Mouse (Mus musculus) midbrain, postnatal 0 days (tissue): ENCODE data around the gene Tmem239. TPM values are rescaled to one million over a fixed set of nuclear protein-coding genes. Genes with fewer than 3 reads are reported as not detected.

ENCODE experiments used
- ATAC-seq: fragments of 200-750 bp; cut with Nextera tagmentation; 2 replicates; pipeline ENCODE4 v1.8.0; 2017; ENCODE audit warnings: moderate number of reproducible peaks, mild to moderate bottlenecking, moderate TSS enrichment, moderate library complexity; ENCODE audit not compliant: low FRiP score
- DNase-seq: peaks from one replicate; pipeline ENCODE4 v3.0.0-alpha.2; 2015; ENCODE audit warnings: low spot score
- H3K27ac ChIP-seq: fragments of 300-500 bp; sonication (generic); 2 replicates; pipeline ENCODE4 v1.5.1; 2014; ENCODE audit warnings: low read depth, mild to moderate bottlenecking, low read length, mixed read lengths
- H3K27me3 ChIP-seq: fragments of 300-500 bp; sonication (generic); 2 replicates; pipeline ENCODE4 v1.6.1; 2014; ENCODE audit warnings: low read length, control low read depth, mixed read lengths; ENCODE audit not compliant: insufficient read depth
- H3K36me3 ChIP-seq: fragments of 300-500 bp; sonication (generic); 2 replicates; pipeline ENCODE4 v1.6.1; 2014; ENCODE audit warnings: low read length, control low read depth, mixed read lengths; ENCODE audit not compliant: insufficient read depth
- H3K4me1 ChIP-seq: fragments of 300-500 bp; sonication (generic); 2 replicates; pipeline ENCODE4 v1.6.1; 2014; ENCODE audit warnings: mild to moderate bottlenecking, control low read depth, antibody characterized with exemption, low read length, mixed read lengths; ENCODE audit not compliant: insufficient read depth
- H3K4me2 ChIP-seq: fragments of 300-500 bp; sonication (generic); 2 replicates; pipeline ENCODE4 v1.6.1; 2014; ENCODE audit warnings: low read depth, mild to moderate bottlenecking, low read length, mixed read lengths; ENCODE audit not compliant: poor library complexity, severe bottlenecking
- H3K4me3 ChIP-seq: fragments of 300-500 bp; sonication (generic); 2 replicates; pipeline ENCODE4 v1.5.1; 2014; ENCODE audit warnings: low read depth, mild to moderate bottlenecking, low read length, moderate library complexity
- H3K9ac ChIP-seq: fragments of 300-500 bp; sonication (generic); replicated peaks from 2 replicates; pipeline ENCODE4 v1.6.1; 2014; ENCODE audit warnings: mild to moderate bottlenecking, low read length, moderate library complexity, mixed read lengths; ENCODE audit not compliant: poor library complexity, severe bottlenecking
- H3K9me3 ChIP-seq: fragments of 300-500 bp; sonication (generic); 2 replicates; pipeline ENCODE4 v1.6.1; 2016; ENCODE audit warnings: low read length, control low read depth
- CTCF ChIP-seq: IDR thresholded peaks from 2 replicates; pipeline ENCODE4 v1.5.1; 2016; ENCODE audit warnings: antibody characterized with exemption, mild to moderate bottlenecking
- WGBS: fragments of 180-500 bp; shearing (Covaris S2); extraction: QIAGEN DNeasy Blood & Tissue Kit; methylation state at CpG from one replicate; pipeline ENCODE4 v1.1.7; 2014; 5-methylcytosine and 5-hydroxymethylcytosine counted together
- polyA plus RNA-seq: library from polyadenylated mRNA; unstranded; fragments of >200 nt; fragmentation: Nextera tagmentation; extraction: Ambion mirVana; gene quantifications from 2 replicates; pipeline ENCODE4 v1.2.1, GENCODE M21; 2015
- total RNA-seq: library from RNA; depleted of rRNA; stranded (reverse); fragments of >200 nt; gene quantifications from 2 replicates; pipeline ENCODE4 v1.2.3, GENCODE M21; 2014

The Tmem239 gene
- total and polyA plus RNA-seq, 2 experiments from 2014 or later: not detected

DNA sequence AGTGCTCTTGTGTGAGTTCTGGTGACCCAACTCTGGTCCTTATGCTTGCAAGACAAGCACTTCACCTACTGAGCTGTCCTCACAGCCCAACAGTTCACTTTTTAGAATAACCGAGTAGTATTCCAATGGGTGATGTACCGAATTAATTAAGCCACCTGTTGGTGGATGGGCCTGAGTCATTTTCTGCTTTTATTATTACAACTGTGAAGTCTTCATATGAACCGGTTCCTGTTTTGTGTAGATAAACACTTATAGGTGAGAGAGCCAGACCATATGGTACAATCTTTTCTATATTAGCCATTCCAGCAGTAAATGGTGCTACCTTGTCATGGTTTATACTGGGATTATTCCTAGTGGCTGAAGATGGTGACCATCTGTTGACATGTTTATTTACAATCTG is 6.5 kb downstream of the Tmem239 start:
- no peak overlapping the region for H3K4me2 ChIP-seq
- H3K4me1 ChIP-seq: no peaks in the 10 kb centered on the region
- DNase-seq: no peak
- TF ChIP-seq CTCF: no peak
- no peak for ATAC-seq
- no peak overlapping the region for H3K27ac ChIP-seq
- H3K9me3 ChIP-seq: no peaks in the 10 kb centered on the region
- no peaks in the 10 kb centered on the region for H3K27me3 ChIP-seq
- WGBS: 83% methylated on average over 3 of the region's 3 CpGs
- no peak overlapping the region for H3K9ac ChIP-seq
- H3K36me3 ChIP-seq: no peaks in the 10 kb centered on the region
- no peak overlapping the region for H3K4me3 ChIP-seq

- Histone ChIP-seq H3K36me3 (0 out of 2 replicates have a peak, but pooled peaks cover 8% of the 10 kb centered on the region), H3K4me2 (no peak overlapping the region), H3K4me1 (no peaks in the 10 kb centered on the region), H3K27me3 (no peaks in the 10 kb centered on the region), H3K4me3 (no peak overlapping the region), H3K9ac (no peak overlapping the region), H3K27ac (no peak overlapping the region), H3K9me3 (no peaks in the 10 kb centered on the region)
- ATAC-seq (no peak), DNase-seq (no peak)
- peak; percentile 41 for TF ChIP-seq CTCF
- 75% methylated on average over 6 of the region's 6 CpGs for WGBS
These were observed 8.0 kb downstream of the Tmem239 start for GRCm38 (mm10) chr2:130414094-130414856.

DNA sequence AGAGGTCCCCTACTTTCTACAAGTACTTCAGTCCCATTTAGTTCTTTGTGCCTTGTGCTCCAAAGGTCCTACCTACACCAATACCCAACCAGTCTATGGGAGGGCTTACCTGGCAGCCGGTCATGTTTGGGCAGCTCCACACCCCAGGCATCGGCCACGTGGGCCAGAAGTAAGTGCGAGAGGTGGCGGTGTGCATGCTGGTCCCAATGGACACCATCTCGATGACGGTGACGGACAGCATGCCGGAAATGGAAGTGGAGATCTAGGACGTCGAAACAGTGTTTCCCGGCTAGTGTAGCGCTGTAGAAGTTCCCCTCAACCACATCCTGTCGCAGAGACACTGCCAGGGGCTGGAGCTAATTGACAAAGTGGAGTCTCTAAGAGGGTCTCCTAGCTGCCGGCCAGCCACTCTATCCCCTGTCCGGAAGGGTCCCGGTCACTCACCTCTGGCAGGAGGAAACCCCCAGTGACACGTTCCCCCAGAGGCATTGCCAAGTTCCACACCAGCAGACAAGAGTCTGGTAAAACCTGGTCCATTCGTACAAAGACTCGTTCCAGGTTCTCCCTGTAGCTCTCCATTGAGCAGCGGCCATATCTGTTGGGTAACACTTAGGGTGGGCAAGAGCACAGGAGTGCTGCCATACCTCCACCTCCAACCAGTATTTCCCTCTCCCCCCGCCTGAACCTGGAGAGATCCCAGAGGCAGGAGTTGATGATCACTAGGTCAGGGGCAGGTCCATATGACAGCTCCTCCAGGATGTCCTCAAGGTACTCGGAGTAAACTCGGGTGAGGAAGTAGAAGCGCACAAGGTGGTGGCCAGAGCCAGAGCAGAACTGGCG is 15.7 kb downstream of the Tmem239 start:
- Histone ChIP-seq H3K4me1 (peaks cover 15% of the 10 kb centered on the region; the same call in 1 of the 2 replicates), H3K27me3 (no peaks in the 10 kb centered on the region), H3K36me3 (0 out of 2 replicates have a peak, but pooled peaks cover 9% of the 10 kb centered on the region), H3K9ac (no peak overlapping the region), H3K9me3 (no peaks in the 10 kb centered on the region), H3K4me3 (no peak overlapping the region), H3K27ac (no peak overlapping the region), H3K4me2 (no peak overlapping the region)
- ATAC-seq (no peak), DNase-seq (no peak)
- WGBS: 97% methylated on average over 26 of the region's 26 CpGs
- TF ChIP-seq CTCF: no peak

DNA sequence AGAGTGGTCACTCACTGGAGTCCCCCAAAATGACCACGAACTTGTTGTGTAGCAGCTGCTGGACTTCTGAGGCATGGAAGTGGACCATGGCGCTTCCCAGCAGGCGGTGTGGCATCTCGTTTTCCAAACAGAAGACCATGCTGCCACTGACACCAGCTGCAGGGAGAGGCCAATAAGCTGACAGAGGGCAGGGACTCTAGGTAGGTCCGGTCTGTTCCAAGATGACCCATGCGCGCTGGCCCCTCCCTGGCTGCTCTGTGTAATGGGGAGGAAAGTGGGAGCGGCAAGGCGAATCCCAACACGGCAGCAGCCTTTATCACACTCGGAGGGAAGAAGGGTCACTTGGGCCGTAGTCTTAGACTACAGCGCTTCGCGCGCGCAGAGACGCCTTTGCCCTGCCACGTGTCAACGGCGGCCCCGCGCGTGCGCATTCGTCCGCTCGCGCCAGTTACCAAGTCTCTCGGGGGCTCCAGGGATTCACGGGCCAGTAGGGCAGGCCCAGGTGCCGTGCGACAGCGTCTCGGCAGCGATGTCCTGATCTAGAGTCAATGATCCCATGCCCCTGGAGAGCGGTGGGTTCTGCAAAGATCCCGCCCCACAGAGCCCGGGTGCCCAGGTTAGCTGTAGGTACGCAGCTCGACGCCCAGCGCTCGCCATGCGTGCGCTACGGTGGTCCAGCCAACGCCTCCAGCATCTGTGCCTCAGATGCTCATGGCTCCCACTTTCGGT is 17.3 kb downstream of the Tmem239 start:
- DNase-seq (peak; percentile 87), ATAC-seq (peak; percentile 79)
- TF ChIP-seq CTCF: no peak
- Histone ChIP-seq H3K4me2 (peak overlapping the region; percentile 90), H3K27ac (peak overlapping the region; percentile 97), H3K27me3 (no peaks in the 10 kb centered on the region), H3K4me3 (peak overlapping the region; percentile 86), H3K9me3 (no peaks in the 10 kb centered on the region), H3K4me1 (peaks cover 15% of the 10 kb centered on the region; the same call in 1 of the 2 replicates), H3K9ac (peak overlapping the region; percentile 90), H3K36me3 (0 out of 2 replicates have a peak, but pooled peaks cover 8% of the 10 kb centered on the region)
- WGBS: 15% methylated on average over 49 of the region's 49 CpGs

DNA sequence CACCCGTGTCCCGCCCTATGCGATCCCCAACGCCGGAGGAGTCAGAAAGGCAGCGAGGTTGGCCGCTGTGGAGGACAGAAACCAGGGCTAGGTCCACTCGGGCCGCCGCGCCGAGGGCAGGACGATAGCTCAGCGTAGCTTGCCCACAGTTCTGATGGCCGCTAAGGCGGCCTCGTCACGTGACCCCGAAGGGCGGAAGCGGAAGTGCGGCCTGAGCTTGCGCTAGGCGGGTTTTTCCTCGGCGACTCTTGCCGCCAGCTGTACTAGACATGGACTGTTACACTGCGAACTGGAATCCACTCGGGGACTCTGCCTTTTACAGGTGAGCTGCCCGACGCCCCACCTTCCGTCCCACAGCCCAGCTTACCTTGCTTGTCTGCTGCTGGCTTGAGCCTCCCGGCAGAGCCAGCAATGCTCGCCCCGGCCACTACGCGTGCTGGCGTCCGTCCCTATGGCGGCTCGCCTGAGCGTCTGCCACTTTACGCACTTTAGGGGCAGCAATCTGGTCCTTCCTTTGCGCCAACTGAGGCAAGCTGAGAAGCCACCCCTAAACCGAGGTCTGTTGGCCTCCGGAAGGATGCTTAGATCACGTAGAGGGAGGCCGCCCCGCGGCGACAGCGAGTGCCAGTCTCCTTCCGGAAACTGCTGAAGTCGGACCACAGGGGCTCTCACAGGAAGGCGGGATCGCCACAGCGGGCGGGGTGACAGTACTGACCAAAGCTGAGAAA is 18.0 kb downstream of the Tmem239 start, which contains the start of the genes Vps16 and Pced1a:
Gene Vps16, plus strand, starts transcription at position 214 of the 728 bp plus-strand sequence.
Gene Pced1a, minus strand, starts transcription at position 576 of the 728 bp plus-strand sequence.
- 0 out of 2 replicates have a peak, but pooled peaks cover 1% of the 10 kb centered on the region for H3K36me3 ChIP-seq
- H3K27me3 ChIP-seq: no peaks in the 10 kb centered on the region
- TF ChIP-seq CTCF: peak; percentile 73
- DNase-seq (peak; percentile 95), ATAC-seq (peak; percentile 95)
- H3K4me2 ChIP-seq: peak within 1 kb of the TSS; percentile 90
- H3K9me3 ChIP-seq: no peaks in the 10 kb centered on the region
- WGBS: under 1% methylated on average over 58 of the region's 58 CpGs
- H3K9ac ChIP-seq: peak within 1 kb of the TSS; percentile 90
- H3K4me3 ChIP-seq: peak within 1 kb of the TSS; percentile 86
- H3K4me1 ChIP-seq: peaks cover 15% of the 10 kb centered on the region; the same call in 1 of the 2 replicates
- peak within 1 kb of the TSS; percentile 97 for H3K27ac ChIP-seq
